Mouse (Mus musculus): ENCODE measurements around the gene Rfc3. TPM values are rescaled to one million over a fixed set of nuclear protein-coding genes. Genes with fewer than 3 reads are reported as not detected.
"Not testable (repeated sequence)": the region's sequence is repeated elsewhere in the genome, so short reads cannot be mapped to it uniquely, and the experiment has no call there.

The Rfc3 gene
- total RNA-seq (2021): 10 to 100 TPM in 1 of 2 experiments, 1 to 10 TPM in 1; 9.2 to 13.4 TPM
- long read RNA-seq, experiment 1, partial matches to known transcripts: 1 of 5 reads
- long read RNA-seq, experiment 1, other reads (novel, unspliced or antisense): 1 of 5 reads
- long read RNA-seq, experiment 2, transcript Rfc3-201 (9 exons, 1,317 nt): major isoform, 7 of 9 reads
- long read RNA-seq, experiment 2, partial matches to known transcripts: 0 of 9 reads
- long read RNA-seq, experiment 2, other reads (novel, unspliced or antisense): 1 of 9 reads

- peak; percentile 97 for DNase-seq
These were observed at the start of gene Rfc3 for GRCm38 (mm10) chr5:151650700-151651410. Rfc3 (minus strand) TSS chr5:151651242.

- DNase-seq: not testable (repeated sequence)
These were observed 42.6 kb upstream of the Rfc3 start for GRCm38 (mm10) chr5:151693636-151694035.

- peak; percentile 75 for DNase-seq
These were observed 35.8 kb upstream of the Rfc3 start for GRCm38 (mm10) chr5:151686606-151687525.

DNA sequence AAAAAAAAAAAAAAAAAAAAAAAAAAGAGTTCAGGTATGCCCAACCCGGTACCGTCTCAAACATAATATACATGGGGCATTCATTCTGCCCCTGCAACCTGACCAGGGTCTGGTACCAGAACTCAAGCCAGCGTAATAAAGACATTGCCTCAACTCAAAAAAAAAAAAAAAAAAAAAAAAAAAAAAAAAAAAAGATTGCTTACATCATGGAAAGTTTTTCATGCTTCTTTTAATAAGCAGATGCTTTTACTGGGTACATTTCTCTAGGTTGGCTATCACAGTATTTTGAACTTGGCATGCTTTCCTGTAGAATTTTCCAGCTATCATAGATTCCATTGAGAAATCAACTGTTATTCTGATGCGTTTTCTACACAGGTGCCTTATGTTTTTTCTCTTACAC lies 11.2 kb upstream of the Rfc3 start:
- DNase-seq: no peak

- no peak for DNase-seq
These were observed 356 bp upstream of the Rfc3 start for GRCm38 (mm10) chr5:151651411-151651784.

GRCm38 (mm10) chr5:151644845-151645244 lies 6.2 kb downstream of the Rfc3 start:
- DNase-seq: no peak

DNA sequence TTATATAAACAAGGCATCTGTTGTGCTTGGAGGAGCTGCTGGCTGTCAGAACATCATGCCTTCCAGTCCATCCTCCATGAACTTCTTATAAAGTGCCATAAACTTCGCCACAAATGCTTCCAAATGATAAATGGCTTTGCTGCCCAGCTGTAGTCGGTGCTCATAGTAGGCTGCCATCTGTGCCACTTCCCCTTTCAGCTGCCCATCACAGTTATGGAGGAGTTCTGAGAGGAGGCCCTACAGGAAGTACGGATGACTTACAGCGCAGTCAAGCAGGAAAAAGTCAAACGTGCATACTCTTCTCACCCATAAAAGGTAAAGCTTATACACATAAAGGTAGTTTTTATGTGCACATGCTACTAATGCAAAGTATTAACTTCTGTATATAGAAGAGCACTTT lies 8.2 kb downstream of the Rfc3 start:
- no peak for DNase-seq

GRCm38 (mm10) chr5:151642102-151642501 lies 8.9 kb downstream of the Rfc3 start:
- DNase-seq: no peak

GRCm38 (mm10) chr5:151605921-151606320 lies 45.1 kb downstream of the Rfc3 start, which contains the start of gene Vmn2r18:
Vmn2r18 (minus strand) TSS chr5:151606021.
- DNase-seq: no peak

DNA sequence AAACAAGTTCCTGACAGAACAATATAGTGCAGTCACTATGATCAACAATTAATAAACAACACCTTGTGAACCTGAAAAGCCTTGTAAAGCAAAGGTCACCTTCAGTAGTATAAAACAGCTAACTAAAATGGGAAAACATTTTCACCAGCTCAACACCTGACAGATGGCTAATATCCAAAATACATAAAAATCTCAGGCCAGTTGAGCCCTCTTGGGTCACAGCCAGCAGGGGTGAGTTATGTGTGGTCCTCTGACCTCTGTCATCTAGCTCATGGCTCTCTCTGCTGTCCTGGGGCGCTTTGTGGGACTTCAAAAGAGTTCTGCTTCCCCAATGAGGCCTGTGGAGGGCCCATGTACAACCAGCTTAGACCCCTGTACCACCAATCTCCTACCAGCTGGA lies 49.3 kb downstream of the Rfc3 start:
- no peak for DNase-seq

Other genes with a start within 250 kb of the Rfc3 start
- gene Gm42906, start 223.1 kb downstream of the Rfc3 start, total RNA-seq (2021): 1 to 10 TPM; 3.0 to 3.1 TPM
- gene Vmn2r18, start 45.2 kb downstream of the Rfc3 start, total RNA-seq (2021): not detected